Mouse (Mus musculus) MEL-GATA-1-ER (cell line): ENCODE measurements at regions not wholly inside any gene's neighbourhood (a gene's known extent, or its start where the extent isn't known, plus 50 kb on each side); places are given as distances from the start of the nearest gene placed in this dataset.

ENCODE experiments used
- DNase-seq: peaks from one replicate; pipeline ENCODE4 v3.0.0-alpha.2; 2012; ENCODE audit warnings: low read depth; ENCODE audit errors: extremely low read depth

GRCm38 (mm10) chr1:108339827-108340226, 750.0 kb downstream of the Serpinb8 start:
- no peak for DNase-seq

GRCm38 (mm10) chr1:108341352-108341751, 751.5 kb downstream of the Serpinb8 start:
- DNase-seq, result no peak

DNA sequence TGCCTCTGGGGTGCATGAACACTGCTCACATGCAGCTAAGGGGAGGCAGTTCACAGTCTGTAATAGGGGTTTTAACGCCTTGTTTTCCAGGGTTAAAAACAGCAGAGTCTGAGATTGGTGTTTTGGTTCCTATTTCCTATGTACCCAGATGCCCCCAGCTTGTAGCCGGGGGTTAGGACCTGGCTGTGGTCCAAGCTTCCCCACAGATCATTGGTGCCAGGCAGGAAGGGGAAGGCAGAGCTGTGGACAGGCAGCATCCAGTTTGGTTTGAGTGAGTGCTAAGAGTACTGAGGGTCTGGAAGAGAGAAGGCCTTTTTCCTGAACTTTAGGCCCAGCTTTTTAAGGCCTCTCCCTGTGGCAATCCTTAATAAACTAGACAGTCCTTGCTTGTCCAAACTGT, 774.0 kb downstream of the Serpinb8 start:
- DNase-seq, result no peak

- no peak for DNase-seq
Observed at GRCm38 (mm10) chr1:108369904-108370600, 780.2 kb downstream of the Serpinb8 start.

- DNase-seq, result no peak
Observed at GRCm38 (mm10) chr1:108389930-108390329, 800.1 kb downstream of the Serpinb8 start.

DNA sequence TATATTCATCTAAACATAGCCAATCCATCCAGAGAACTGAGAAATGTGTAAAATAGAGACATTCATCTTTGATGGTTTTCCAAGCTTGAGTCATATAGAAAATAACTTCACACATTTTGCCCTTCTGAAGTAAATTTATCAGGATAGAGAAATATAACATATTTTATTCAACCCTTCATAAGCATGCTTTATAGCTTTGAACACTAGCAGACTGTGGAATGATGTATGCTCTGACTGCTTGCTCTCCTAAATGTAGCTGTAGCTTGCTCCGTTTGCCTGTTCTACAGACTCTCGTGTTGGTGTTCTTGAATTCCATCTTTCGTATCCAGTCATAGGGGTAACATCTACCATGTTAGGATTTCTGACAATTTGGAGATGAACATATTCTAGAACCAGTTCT, 800.7 kb downstream of the Serpinb8 start:
- DNase-seq, result no peak

DNA sequence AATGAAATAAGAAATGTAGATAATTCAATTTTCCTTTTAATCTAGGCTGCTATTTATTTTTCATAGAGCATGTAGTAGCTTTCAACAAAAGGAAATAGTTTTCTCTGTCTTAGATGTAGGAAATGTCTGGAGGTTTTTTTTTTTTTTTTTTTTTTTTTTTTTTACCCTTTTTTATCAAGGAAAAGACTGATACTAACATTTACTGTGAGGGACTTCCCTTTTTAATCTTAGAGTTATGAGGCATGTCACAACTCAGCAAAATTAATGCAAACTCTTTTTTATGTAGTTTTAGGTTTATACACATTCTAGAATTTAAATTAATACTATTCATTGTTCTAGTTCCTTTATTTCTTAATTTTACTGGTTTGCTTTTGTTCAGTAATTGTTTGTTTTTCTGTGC, 850.0 kb downstream of the Serpinb8 start:
- DNase-seq, result peak; percentile 13

GRCm38 (mm10) chr1:108452776-108453175, 863.0 kb downstream of the Serpinb8 start:
- DNase-seq, result peak; percentile 94

GRCm38 (mm10) chr1:108472031-108472430, 882.2 kb downstream of the Serpinb8 start:
- no peak for DNase-seq

- no peak for DNase-seq
Observed at GRCm38 (mm10) chr1:108498854-108499253, 909.0 kb downstream of the Serpinb8 start.

DNA sequence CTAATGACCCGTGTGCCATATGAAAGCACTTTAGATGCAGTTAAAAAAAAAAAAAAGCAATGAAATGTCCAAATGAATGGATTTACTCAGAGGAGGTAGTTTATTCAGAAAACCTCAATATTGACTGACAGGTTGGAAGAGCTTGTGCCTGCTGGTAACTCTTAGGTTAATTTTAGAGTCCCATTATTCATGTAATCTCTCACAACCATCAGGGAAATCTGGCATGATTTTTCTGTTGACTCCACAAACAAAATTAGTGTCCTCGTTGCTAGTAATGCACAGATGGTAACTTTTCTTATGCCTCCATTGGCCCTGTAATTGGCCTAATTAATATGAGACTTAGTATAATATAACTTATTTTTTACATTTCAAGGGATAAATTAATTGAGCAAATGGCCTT, 937.6 kb downstream of the Serpinb8 start:
- DNase-seq, result no peak

DNA sequence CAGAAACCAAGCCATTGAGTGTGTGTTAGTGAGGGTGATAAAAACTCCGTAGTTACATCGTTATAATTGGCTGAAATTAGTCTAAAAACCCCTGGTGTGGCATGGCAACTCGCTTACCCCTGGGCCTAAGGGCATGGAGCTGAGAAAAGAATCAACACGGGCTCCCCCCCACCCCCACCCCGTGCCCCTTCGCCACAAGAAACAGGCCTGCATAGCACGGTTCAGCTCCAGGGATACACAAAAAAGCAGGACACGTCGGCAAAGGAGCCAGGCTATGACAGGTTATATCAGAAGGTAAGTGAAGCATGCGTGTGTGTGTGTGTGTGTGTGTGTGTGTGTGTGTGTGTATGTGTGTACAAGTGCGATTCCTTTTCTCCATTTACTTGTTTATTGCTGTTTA, 948.4 kb downstream of the Serpinb8 start:
- DNase-seq, result no peak

DNA sequence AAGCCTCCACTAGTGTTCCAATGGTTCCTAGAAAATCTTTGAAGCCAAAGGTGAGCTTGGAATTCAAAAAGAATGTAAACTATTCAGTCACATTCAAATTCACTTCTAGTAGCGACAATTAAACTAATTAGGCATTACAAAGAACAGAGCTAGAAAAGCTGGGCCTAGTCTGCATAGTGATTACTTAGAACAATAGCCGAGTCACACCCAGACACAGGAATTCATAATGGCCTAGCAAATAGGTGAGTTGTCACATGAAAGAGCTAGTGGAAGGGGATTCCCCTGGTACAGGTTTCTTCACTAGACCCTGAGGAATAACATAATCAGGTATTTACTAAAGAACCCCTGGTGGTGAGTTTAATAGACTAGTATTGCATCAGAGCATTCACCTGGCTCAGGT, 958.9 kb downstream of the Serpinb8 start:
- no peak for DNase-seq

DNA sequence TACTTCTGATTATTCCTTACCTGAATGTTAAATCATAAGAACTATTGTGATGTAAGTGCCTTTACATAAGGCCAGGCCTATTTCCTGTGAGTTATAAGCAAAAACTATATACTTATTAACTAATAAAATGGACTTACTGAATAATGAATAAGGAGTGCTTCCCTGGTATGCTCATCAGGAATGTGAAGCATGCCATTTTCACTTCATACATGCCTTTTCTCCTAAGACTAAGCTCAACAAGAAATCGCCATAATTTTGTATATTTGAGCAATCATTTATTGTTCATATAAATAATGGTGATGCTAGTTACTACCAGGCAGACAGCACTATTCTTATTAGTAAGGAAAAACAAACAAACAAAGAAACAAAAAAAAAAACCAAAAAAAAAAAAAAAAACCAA, 969.1 kb downstream of the Serpinb8 start:
- DNase-seq, result no peak

GRCm38 (mm10) chr1:108562981-108563380, 973.2 kb downstream of the Serpinb8 start:
- no peak for DNase-seq

GRCm38 (mm10) chr1:108571977-108572376, 982.2 kb downstream of the Serpinb8 start:
- no peak for DNase-seq

DNA sequence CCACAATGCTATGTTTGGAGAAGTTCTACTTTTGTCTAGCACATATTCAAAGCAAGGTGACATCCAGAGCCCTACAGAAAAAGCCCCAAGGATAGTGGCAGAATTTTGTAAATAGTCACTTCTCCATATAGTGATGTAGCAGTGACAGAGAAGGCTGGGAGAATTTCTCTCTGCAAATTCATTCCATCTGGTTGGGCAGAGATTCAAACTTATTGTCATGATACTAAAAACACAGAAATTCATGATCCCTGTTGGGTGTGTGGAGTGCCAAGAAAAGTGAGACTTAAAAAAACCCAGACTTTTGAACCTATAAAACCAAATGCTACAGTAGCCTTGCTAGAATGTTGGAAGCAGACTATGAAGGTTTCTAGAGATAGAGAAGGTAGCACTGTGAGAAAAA, 983.0 kb downstream of the Serpinb8 start:
- no peak for DNase-seq

DNA sequence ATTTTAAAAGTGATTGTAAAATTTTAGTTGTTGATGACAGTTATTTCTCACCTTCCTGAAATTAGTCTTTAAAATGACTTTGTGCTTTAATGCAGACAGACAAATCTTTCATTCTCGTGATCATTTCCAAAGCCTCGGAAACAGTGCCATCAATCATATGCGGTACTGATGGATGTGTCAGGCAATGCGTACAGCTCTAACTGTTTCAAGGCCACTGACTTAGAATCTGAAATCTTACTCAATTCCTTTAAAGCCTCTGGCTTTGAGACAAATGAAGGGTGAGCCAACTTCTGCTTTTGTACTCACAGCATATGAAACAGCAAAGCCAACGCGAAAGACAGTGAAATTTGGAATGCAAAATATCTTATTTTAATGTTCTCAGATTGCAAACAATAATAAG, 987.0 kb downstream of the Serpinb8 start:
- DNase-seq, result no peak

DNA sequence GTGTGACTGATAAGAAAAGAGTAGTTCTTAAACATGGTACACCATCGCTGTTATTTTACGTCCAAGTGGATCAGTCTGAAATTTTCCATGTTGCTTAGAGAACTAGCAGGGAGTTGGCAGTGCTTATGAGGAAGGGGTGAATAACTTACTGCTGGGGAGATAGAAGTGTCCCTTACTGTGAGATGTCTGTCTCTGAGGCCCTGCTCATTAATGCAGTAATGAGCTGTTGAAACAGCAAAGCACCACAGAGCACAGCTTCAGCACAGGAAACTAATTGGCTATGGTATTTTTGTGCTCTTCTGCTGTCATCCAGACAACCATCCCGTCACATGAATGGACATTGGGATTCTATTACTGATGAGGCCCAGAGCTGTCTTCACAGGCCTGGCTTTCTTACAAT, 988.0 kb downstream of the Serpinb8 start:
- no peak for DNase-seq

GRCm38 (mm10) chr1:108592720-108593422, 1003.1 kb downstream of the Serpinb8 start:
- DNase-seq, result no peak

DNA sequence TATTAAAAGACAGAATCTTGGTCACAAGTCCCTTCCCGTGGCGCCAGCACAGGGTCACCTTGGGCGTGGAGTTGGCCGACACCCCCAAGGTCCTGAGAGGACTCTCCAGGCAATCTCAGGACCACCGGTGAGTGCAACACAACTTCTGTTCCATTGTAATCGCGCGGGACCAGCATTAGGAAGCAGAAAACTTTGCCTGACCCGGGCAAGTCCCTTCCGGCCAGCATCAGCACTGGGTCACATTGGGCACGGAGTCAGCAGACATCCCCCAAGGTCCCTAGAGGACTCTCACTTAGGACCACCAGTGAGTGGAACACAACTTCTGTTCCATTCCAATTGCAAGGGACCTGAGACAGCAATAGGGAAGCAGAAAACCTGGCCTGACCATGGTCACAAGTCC, 1007.3 kb downstream of the Serpinb8 start:
- no peak for DNase-seq
